Mouse (Mus musculus) MEL (cell line): ENCODE measurements around the gene Cttnbp2. TPM values are rescaled to one million over a fixed set of nuclear protein-coding genes. Genes with fewer than 3 reads are reported as not detected.

Source experiments
- DNase-seq: peaks from one replicate; pipeline ENCODE4 v3.0.0; 2011; ENCODE audit warnings: low read depth, low spot score
- H3K27ac ChIP-seq: 2 replicates; pipeline ENCODE4 v1.5.1; 2012; ENCODE audit warnings: low read depth, mild to moderate bottlenecking, control low read depth, low read length, moderate library complexity; ENCODE audit not compliant: control insufficient read depth
- H3K27me3 ChIP-seq, 2 experiments: fragments of 150-350 bp in 1 of 2; sonication (generic) in 1 of 2; 2 replicates each; pipeline ENCODE4 v1.6.1; 2012; ENCODE audit warnings: low read length in 2 of 2, mild to moderate bottlenecking in 2 of 2, improper control_type of control experiment in 1 of 2, moderate library complexity in 1 of 2; ENCODE audit not compliant: insufficient read depth in 2 of 2, control insufficient read depth in 1 of 2
- H3K36me3 ChIP-seq, 2 experiments: 2 replicates each; pipeline ENCODE4 v1.6.1; 2012 to 2014; ENCODE audit warnings: low read length in 2 of 2, improper control_type of control experiment in 1 of 2, inconsistent platforms in 1 of 2, mild to moderate bottlenecking in 1 of 2; ENCODE audit not compliant: insufficient read depth in 2 of 2, control insufficient read depth in 1 of 2
- H3K4me1 ChIP-seq, 2 experiments: fragments of 150-350 bp in 1 of 2; sonication (generic) in 1 of 2; 2 replicates each; pipeline ENCODE4 v1.6.1; 2012; ENCODE audit warnings: low read length in 2 of 2, improper control_type of control experiment in 1 of 2, mild to moderate bottlenecking in 1 of 2; ENCODE audit not compliant: insufficient read depth in 2 of 2, control insufficient read depth in 1 of 2
- H3K4me3 ChIP-seq, 2 experiments: fragments of 150-350 bp in 1 of 2; sonication (generic) in 1 of 2; 2 replicates each; pipeline ENCODE4 v1.5.1; 2012; ENCODE audit warnings: low read depth in 2 of 2, low read length in 2 of 2, mild to moderate bottlenecking in 2 of 2, moderate library complexity in 2 of 2, control low read depth in 1 of 2, improper control_type of control experiment in 1 of 2; ENCODE audit not compliant: control insufficient read depth in 1 of 2, insufficient read depth in 1 of 2
- H3K79me2 ChIP-seq: 2 replicates; pipeline ENCODE4 v1.6.1; 2012; ENCODE audit warnings: mild to moderate bottlenecking, low read length, moderate library complexity; ENCODE audit not compliant: control insufficient read depth, poor library complexity, insufficient read depth
- H3K9ac ChIP-seq: 2 replicates; pipeline ENCODE4 v1.6.1; 2012; ENCODE audit warnings: low read depth, mild to moderate bottlenecking, control low read depth, low read length, moderate library complexity; ENCODE audit not compliant: control insufficient read depth, poor library complexity, severe bottlenecking
- H3K9me3 ChIP-seq: fragments of 150-350 bp; sonication (generic); replicated peaks from 2 replicates; pipeline ENCODE4 v1.6.1; 2012; ENCODE audit warnings: mild to moderate bottlenecking, low read length, improper control_type of control experiment, moderate library complexity; ENCODE audit not compliant: insufficient read depth
- CHD2 ChIP-seq: IDR thresholded peaks from 2 replicates; pipeline ENCODE4 v1.6.1; 2011; ENCODE audit warnings: low read length, improper control_type of control experiment
- E2F4 ChIP-seq: IDR thresholded peaks from 2 replicates; pipeline ENCODE4 v1.6.1; 2011; ENCODE audit warnings: low read depth, low read length, improper control_type of control experiment, borderline replicate concordance
- ELF1 ChIP-seq: IDR thresholded peaks from 2 replicates; pipeline ENCODE4 v1.6.1; 2014; ENCODE audit warnings: low read depth, mild to moderate bottlenecking, inconsistent platforms, low read length, improper control_type of control experiment, moderate library complexity
- EP300 ChIP-seq, 2 experiments: IDR thresholded peaks; 2 replicates each; pipeline ENCODE4 v1.6.1; 2011; ENCODE audit warnings: improper control_type of control experiment in 2 of 2, low read length in 2 of 2, low read depth in 1 of 2, mild to moderate bottlenecking in 1 of 2
- GATA1 ChIP-seq: IDR thresholded peaks from 2 replicates; pipeline ENCODE4 v1.6.1; 2011; ENCODE audit warnings: low read depth, low read length, improper control_type of control experiment
- HCFC1 ChIP-seq: IDR thresholded peaks from 2 replicates; pipeline ENCODE4 v1.6.1; 2012; ENCODE audit warnings: low read depth, mild to moderate bottlenecking, inconsistent platforms, low read length, improper control_type of control experiment, moderate library complexity
- KAT2A ChIP-seq: conservative IDR thresholded peaks from 2 replicates; pipeline ENCODE4 v1.6.1; 2012; ENCODE audit warnings: low read depth, low read length, improper control_type of control experiment, inconsistent platforms
- MAFK ChIP-seq: IDR thresholded peaks from 2 replicates; pipeline ENCODE4 v1.6.1; 2011; ENCODE audit warnings: low read depth, mild to moderate bottlenecking, low read length, improper control_type of control experiment, borderline replicate concordance
- MAX ChIP-seq: IDR thresholded peaks from 2 replicates; pipeline ENCODE4 v1.6.1; 2011; ENCODE audit warnings: low read length, improper control_type of control experiment
- MXI1 ChIP-seq: IDR thresholded peaks from 2 replicates; pipeline ENCODE4 v1.6.1; 2011; ENCODE audit warnings: mild to moderate bottlenecking, low read depth, low read length, improper control_type of control experiment
- NELFE ChIP-seq: IDR thresholded peaks from 2 replicates; pipeline ENCODE4 v1.6.1; 2011; ENCODE audit warnings: low read depth, low read length, improper control_type of control experiment
- SIN3A ChIP-seq: IDR thresholded peaks from 2 replicates; pipeline ENCODE4 v1.6.1; 2012; ENCODE audit warnings: low read length, improper control_type of control experiment, inconsistent platforms
- TAL1 ChIP-seq: IDR thresholded peaks from 2 replicates; pipeline ENCODE4 v1.6.1; 2012; ENCODE audit warnings: mild to moderate bottlenecking, inconsistent platforms, low read length, moderate library complexity, mixed read lengths
- UBTF ChIP-seq: IDR thresholded peaks from 2 replicates; pipeline ENCODE4 v1.6.1; 2012; ENCODE audit warnings: low read depth, mild to moderate bottlenecking, inconsistent platforms, low read length, improper control_type of control experiment, moderate library complexity, borderline replicate concordance; ENCODE audit not compliant: insufficient read depth
- USF1 ChIP-seq: IDR thresholded peaks from 2 replicates; pipeline ENCODE4 v1.6.1; 2014; ENCODE audit warnings: low read depth, mild to moderate bottlenecking, inconsistent platforms, low read length, improper control_type of control experiment, moderate library complexity
- ZC3H11A ChIP-seq: IDR thresholded peaks from 2 replicates; pipeline ENCODE4 v1.6.1; 2012; ENCODE audit warnings: low read depth, mild to moderate bottlenecking, inconsistent platforms, low read length, improper control_type of control experiment
- ZNF384 ChIP-seq: IDR thresholded peaks from 2 replicates; pipeline ENCODE4 v1.6.1; 2012; ENCODE audit warnings: low read depth, mild to moderate bottlenecking, inconsistent platforms, low read length, improper control_type of control experiment
- polyA plus RNA-seq, 2 experiments: library from polyadenylated mRNA; stranded (reverse) in 1 of 2; unstranded in 1 of 2; fragments of >175 nt in 1 of 2; fragments of >200 nt in 1 of 2; gene quantifications; 2 replicates each; pipeline versions ENCODE4 v1.2.1 to v1.2.4; 2012; ENCODE audit warnings: low replicate concordance in 2 of 2, low read depth in 1 of 2; ENCODE audit not compliant: insufficient read length in 2 of 2, insufficient read depth in 1 of 2, missing spikeins in 1 of 2
- total RNA-seq: library from RNA; depleted of rRNA; stranded (reverse); fragments of 300-350 nt; gene quantifications from 2 replicates; pipeline ENCODE4 v1.2.3, GENCODE M21; 2012

The Cttnbp2 gene
- total and polyA plus RNA-seq, 3 experiments, result 0.77 to 1.2 TPM; not detected in 1

DNA sequence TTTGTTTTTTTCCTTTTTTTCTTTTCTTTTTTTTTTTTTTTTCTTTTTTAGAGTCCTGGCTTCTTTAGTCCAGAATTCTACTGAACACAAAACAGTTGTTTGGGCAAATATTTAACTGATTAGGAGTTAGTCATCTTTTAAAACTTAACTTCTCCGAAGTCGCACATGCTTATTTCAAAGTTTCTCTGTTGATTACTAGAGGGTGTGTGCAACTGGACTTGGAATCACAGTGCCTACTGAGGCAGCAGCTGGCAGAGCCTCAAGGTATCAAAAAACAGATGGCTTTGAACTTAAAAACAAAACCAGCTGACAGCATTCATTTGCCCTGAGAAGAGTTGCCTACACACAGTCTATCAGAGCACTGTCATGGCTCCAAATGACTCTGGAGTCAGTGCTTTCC lies 82.8 kb downstream of the Cttnbp2 start:
- Histone ChIP-seq H3K36me3 (peaks cover 0 to 28% of the 10 kb centered on the region in 2 experiments; a peak in 2 of 4 replicates), H3K27me3 (no peaks in the 10 kb centered on the region), H3K9me3 (no peaks in the 10 kb centered on the region), H3K27ac (no peak overlapping the region), H3K79me2 (no peaks in the 10 kb centered on the region), H3K9ac (no peak overlapping the region), H3K4me3 (no peak overlapping the region), H3K4me1 (peaks cover 7 to 33% of the 10 kb centered on the region in 2 experiments)
- no peak for DNase-seq
- TF ChIP-seq ELF1 (no peak), E2F4 (no peak), USF1 (no peak), KAT2A (no peak), TAL1 (no peak), GATA1 (no peak), MXI1 (no peak), ZNF384 (no peak), HCFC1 (no peak), MAFK (no peak), CHD2 (no peak), EP300 (IDR thresholded peaks at IDR 0.05; ENCODE audit: low read depth in 1 of 2, low read length in 2 of 2) (no peak)

DNA sequence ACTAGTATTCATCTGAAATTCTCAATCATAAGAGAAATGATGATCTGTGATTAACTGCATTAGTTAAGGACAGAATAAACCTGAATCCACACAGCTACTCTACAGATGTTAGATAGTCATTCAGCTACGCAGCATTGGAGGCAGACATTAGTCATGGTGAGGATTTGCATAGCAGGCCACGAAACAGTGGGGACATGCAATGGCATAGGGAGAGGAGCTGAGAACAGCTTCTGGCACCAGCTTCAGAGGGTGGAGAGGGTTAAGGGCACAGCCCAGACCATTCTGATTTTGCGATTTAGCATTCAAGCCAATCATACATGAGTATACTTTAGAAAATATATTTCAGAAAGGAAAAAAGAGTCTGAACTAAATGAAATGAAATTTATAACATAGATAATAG lies 84.6 kb downstream of the Cttnbp2 start:
- DNase-seq, result no peak
- H3K9me3 ChIP-seq, result no peaks in the 10 kb centered on the region
- TF ChIP-seq ZC3H11A (no peak), UBTF (no peak), NELFE (no peak), SIN3A (no peak), MAX (no peak)

More for the DNA sequence above, 84.6 kb downstream of the Cttnbp2 start:
- Histone ChIP-seq H3K36me3 (peaks cover 0 to 18% of the 10 kb centered on the region in 2 experiments; a peak in 2 of 4 replicates), H3K79me2 (no peaks in the 10 kb centered on the region), H3K27ac (no peak overlapping the region), H3K4me3 (no peak overlapping the region), H3K9ac (no peak overlapping the region), H3K4me1 (peaks cover 3 to 21% of the 10 kb centered on the region in 2 experiments), H3K27me3 (no peaks in the 10 kb centered on the region)
